In genomic region chr2:30544782-30545435, GRCm38 (mm10) we compare ENCODE assay signal across 8 mouse cellular contexts. TPM values are rescaled to one million over a fixed set of nuclear protein-coding genes. Genes with fewer than 3 reads are reported as not detected.
DNase-seq lines count a peak whose midpoint lies in the region; ATAC-seq lines count a peak whose summit lies in the region.

No protein-coding gene starts in this region.

- H3K27ac ChIP-seq in hindbrain, embryonic 12.5 days = peak overlapping the region; percentile 69
- no peak overlapping the region for H3K27ac ChIP-seq in lung, embryonic 16.5 days (ENCODE audit: low read length)

- H3K4me3 ChIP-seq in hindbrain, embryonic 12.5 days = peak overlapping the region; percentile 6; the same call in 1 of the 2 replicates
- H3K4me3 ChIP-seq in lung, embryonic 16.5 days (ENCODE audit: low read length) = peak overlapping the region; percentile 34

- 0 out of 2 replicates have a peak overlapping the region, but pooled peaks have one; percentile 9 for H3K9ac ChIP-seq in hindbrain, embryonic 12.5 days
- H3K9ac ChIP-seq in lung, embryonic 16.5 days (ENCODE audit: low read length) = no peak overlapping the region

- peak; percentile 85 for ATAC-seq in hindbrain, embryonic 12.5 days (ENCODE audit: low FRiP score)
- peak; percentile 92 for ATAC-seq in lung, embryonic 16.5 days (ENCODE audit: low read depth)

- H3K9me3 ChIP-seq in hindbrain, embryonic 12.5 days (replicated peaks) = no peaks in the 10 kb centered on the region
- H3K9me3 ChIP-seq in lung, embryonic 16.5 days (ENCODE audit: control insufficient read depth, low read length) = peaks cover 3% of the 10 kb centered on the region

- peak overlapping the region; percentile 48 for H3K4me2 ChIP-seq in hindbrain, embryonic 12.5 days (replicated peaks)
- H3K4me2 ChIP-seq in lung, embryonic 16.5 days (ENCODE audit: low read depth, low read length) = peak overlapping the region; percentile 69

- 3% methylated on average over 35 of the region's 35 CpGs for WGBS in hindbrain, embryonic 12.5 days
- WGBS in lung, embryonic 16.5 days = 2% methylated on average over 35 of the region's 35 CpGs

- peaks cover 42% of the 10 kb centered on the region for H3K4me1 ChIP-seq in hindbrain, embryonic 12.5 days
- H3K4me1 ChIP-seq in lung, embryonic 16.5 days (replicated peaks; ENCODE audit: control insufficient read depth, insufficient read depth, low read length) = peaks cover 20% of the 10 kb centered on the region

- no peaks in the 10 kb centered on the region for H3K27me3 ChIP-seq in hindbrain, embryonic 12.5 days
- no peaks in the 10 kb centered on the region for H3K27me3 ChIP-seq in lung, embryonic 16.5 days (ENCODE audit: control insufficient read depth, insufficient read depth, low read depth, low read length)

- no peaks in the 10 kb centered on the region for H3K36me3 ChIP-seq in hindbrain, embryonic 12.5 days
- H3K36me3 ChIP-seq in lung, embryonic 16.5 days (ENCODE audit: control insufficient read depth, insufficient read depth, low read length) = no peaks in the 10 kb centered on the region

- peak; percentile 96 for DNase-seq in R1 (ENCODE audit: low read depth, low spot score)
- peak; percentile 85 to 91 for DNase-seq in cerebellum, postnatal 14 days
- peak; percentile 83 to 95 for DNase-seq in frontal cortex, postnatal 14 days (ENCODE audit: low spot score in 2 of 2)
- peak; percentile 85 to 90 for DNase-seq in layer of hippocampus, postnatal 10 days (ENCODE audit: low spot score in 2 of 2)
- DNase-seq in ovary, adult 18-20 months (ENCODE audit: low spot score) = peak; percentile 90
- peak; percentile 40 to 69 for DNase-seq in thymus, adult 18-20 months

RNA-seq across cellular contexts. Expression of gene Cstad, which starts 49.9 kb away (rescaled TPM):
- polyA plus RNA-seq in hindbrain, embryonic 12.5 days (2016; fragmentation: Nextera tagmentation; extraction: Ambion mirVana) = 0.45 and 0.89 TPM in 2 replicates
- total RNA-seq in layer of hippocampus, postnatal 10 days (2021) = 1 to 10 TPM; 4.0 to 6.5 TPM
- polyA plus RNA-seq in lung, embryonic 16.5 days (2015; fragmentation: Nextera tagmentation; extraction: Ambion mirVana) = 0.69 and 1.6 TPM in 2 replicates
